Mouse (Mus musculus) embryo, embryonic 10.5 days (tissue): ENCODE results near the gene Tmem88.

Source experiments
- DNase-seq: peaks from one replicate; pipeline ENCODE4 v3.0.0-alpha.2; 2015; ENCODE audit warnings: low spot score

Gene Tmem88

GRCm38 (mm10) chr11:69403691-69404594 is 5.9 kb upstream of the Tmem88 start:
- no peak for DNase-seq

- no peak for DNase-seq
Observed at GRCm38 (mm10) chr11:69401987-69402386, 4.0 kb upstream of the Tmem88 start.

GRCm38 (mm10) chr11:69401210-69401637 is 3.2 kb upstream of the Tmem88 start:
- DNase-seq = peak; percentile 94

- DNase-seq = peak; percentile 18
Observed at GRCm38 (mm10) chr11:69400083-69400850, 2.2 kb upstream of the Tmem88 start.

GRCm38 (mm10) chr11:69399201-69400082 is 1.4 kb upstream of the Tmem88 start:
- peak; percentile 67 for DNase-seq

- DNase-seq = peak; percentile 35
Observed at GRCm38 (mm10) chr11:69398486-69399200, 609 bp upstream of the Tmem88 start.

GRCm38 (mm10) chr11:69397581-69398057 is 415 bp downstream of the Tmem88 start:
- peak; percentile 50 for DNase-seq

GRCm38 (mm10) chr11:69396772-69397171 is 1.3 kb downstream of the Tmem88 start:
- DNase-seq = peak; percentile 48

GRCm38 (mm10) chr11:69395634-69396373 is 2.2 kb downstream of the Tmem88 start:
- peak; percentile 99 for DNase-seq

GRCm38 (mm10) chr11:69395235-69395633 is 2.8 kb downstream of the Tmem88 start, which contains the start of the genes Naa38 and Cyb5d1:
Gene Naa38, plus strand, starts transcription at chr11:69395487.
Gene Cyb5d1, minus strand, starts transcription at chr11:69395631.
- peak; percentile 95 for DNase-seq

- peak; percentile 35 for DNase-seq
Observed at GRCm38 (mm10) chr11:69394591-69395167, 3.4 kb downstream of the Tmem88 start.

GRCm38 (mm10) chr11:69390400-69391034 is 7.5 kb downstream of the Tmem88 start:
- peak; percentile 93 for DNase-seq

GRCm38 (mm10) chr11:69389531-69390399 is 8.3 kb downstream of the Tmem88 start:
- no peak for DNase-seq

GRCm38 (mm10) chr11:69388680-69389079 is 9.4 kb downstream of the Tmem88 start:
- no peak for DNase-seq

- DNase-seq = no peak
Observed at GRCm38 (mm10) chr11:69386758-69387157, 11.3 kb downstream of the Tmem88 start.

GRCm38 (mm10) chr11:69384979-69385378 is 13.1 kb downstream of the Tmem88 start:
- DNase-seq = no peak

- no peak for DNase-seq
Observed at GRCm38 (mm10) chr11:69382478-69383105, 15.4 kb downstream of the Tmem88 start.

- no peak for DNase-seq
Observed at GRCm38 (mm10) chr11:69381356-69381755, 16.7 kb downstream of the Tmem88 start.
